Mouse (Mus musculus) adipocyte (in vitro differentiated cells): Measurements from ENCODE around the gene Lrriq3.

ENCODE experiments used
- DNase-seq: peaks from one replicate; pipeline ENCODE4 v3.0.0-alpha.2; 2016; ENCODE audit warnings: low spot score

The Lrriq3 gene

DNA sequence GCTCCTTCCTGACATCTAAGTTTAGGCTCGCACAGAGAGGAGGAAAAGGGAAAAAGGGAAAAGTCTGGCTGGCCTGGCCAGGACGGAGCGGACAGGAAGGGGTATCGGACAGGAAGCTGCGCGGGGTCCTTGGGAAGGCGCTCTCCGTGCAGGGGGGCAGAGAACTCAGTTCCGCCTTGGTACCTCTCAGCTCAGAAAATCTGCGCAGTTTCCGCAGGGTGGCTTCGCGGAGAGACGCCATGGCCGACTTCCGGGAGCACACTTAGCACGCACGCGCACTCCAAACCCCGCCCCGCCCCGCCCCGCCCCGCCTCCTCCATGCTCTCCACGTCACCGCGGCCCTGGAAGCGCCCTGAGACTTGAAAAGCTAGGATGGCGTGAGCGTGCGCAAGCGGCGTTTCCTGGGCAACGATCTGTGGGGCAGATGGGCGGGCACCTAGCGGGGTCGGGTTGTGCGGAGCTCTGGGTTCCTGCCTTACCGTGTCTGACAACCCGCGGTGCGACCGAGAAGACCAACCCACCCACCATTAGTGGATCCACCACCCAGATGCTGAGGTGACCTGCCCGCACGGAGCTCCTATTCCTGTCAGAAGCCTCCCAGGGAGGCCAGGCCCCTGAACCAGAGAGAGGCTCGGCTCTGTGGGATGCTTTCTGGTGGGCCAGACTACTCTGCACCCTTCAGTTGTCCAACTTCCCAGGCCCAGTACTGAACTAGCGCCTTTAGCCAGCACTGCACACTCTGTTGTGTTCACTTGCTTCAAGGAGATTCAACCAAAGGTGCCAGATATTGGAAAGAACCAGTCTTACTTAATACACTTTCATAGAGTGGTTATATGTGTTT lies at the start of gene Lrriq3, which contains the start of gene Fpgt:
Lrriq3 (plus strand) TSS at position 319 of the 841 bp plus-strand sequence.
Fpgt (minus strand) TSS at position 288 of the 841 bp plus-strand sequence.
- peak; percentile 96 for DNase-seq

DNA sequence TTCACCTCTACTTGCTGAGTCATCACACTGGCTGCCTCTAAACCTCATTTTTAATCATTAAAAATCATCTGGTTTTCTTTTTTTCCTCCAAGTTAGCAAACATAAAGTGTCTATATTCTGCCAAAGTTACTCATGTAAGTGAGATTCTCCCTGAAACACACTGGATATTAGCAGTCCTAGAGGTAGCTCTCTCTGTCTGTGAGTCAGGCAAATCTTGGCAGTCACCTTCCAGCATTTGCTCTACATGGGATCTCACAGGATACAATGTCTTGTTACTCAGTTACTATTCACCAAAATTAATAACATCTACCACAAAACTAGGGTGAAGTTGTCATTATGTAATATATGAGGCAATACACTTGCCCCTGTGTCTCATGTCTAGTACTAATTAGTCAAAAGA lies 41.2 kb upstream of the Lrriq3 start:
- DNase-seq: peak; percentile 55

DNA sequence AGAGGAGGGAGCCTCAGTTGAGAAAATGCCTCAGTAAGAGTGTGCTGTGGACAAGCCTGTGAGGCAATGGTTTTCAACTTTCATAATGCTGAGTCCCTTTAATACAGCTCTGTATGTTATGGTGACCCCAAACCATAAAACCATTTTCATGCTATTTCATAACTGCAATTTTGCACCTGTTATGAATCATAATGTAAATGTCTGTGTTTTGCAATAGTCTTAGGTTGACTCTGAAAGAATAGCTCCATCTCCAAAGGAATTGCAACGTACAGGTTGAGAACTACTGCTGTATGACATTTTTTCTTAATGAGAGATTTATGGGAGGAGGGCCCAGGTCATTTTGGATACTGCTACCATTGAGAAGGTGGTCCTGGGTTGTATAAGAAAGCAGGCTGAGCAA lies 40.0 kb upstream of the Lrriq3 start:
- no peak for DNase-seq

DNA sequence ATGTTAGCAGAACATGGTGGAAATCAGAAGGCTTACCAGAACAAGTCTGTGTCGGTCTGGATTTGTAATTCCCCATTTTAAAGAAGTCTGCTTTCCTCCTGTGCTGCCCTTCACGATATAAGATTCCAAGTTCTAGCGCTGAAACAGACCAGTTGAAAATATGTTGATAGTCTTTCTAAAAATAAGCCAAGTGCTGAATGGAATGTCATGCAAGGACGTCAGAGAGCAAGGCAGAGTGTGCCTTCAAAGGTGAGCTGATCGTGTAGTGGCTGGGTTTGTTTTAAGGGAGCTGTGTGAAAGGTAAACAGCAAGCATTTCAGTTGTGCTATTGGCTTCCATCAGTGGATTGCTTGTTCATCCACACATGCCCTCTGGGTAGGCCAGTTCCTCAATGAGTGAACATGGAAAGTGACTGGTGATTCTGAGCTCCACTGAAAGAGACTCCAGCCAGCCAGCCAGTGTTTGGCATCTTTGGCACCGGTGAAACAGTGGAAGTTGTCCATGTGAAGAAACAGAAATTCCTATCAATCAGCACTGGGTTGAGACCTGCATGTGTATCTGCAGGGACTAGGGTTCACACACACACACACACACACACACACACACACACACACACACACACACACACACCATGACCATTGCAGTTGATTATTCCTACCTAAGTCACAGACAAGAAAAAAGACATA lies 37.9 kb upstream of the Lrriq3 start, which contains the start of gene Tnni3k:
Tnni3k (minus strand) TSS at position 177 of the 686 bp plus-strand sequence.
- peak; percentile 24 for DNase-seq

DNA sequence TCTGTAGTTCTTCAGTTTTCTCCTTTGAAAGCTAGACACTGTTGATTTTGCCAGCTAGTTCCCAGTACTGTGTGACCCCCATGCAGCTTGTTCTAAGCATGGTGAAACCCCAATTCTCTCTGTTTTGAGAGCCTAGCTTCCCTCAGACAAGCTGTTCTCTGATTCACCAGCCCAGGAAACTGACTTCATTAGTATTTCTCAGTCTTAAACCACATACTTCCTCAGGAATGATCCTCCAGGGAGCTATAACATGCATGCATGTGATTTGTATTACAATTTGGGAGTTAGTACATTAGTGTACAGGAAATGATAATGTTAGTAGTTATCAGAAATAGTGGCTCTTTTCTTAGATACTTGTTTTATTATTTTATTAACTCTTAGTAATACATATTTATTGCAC lies 36.6 kb upstream of the Lrriq3 start:
- no peak for DNase-seq

DNA sequence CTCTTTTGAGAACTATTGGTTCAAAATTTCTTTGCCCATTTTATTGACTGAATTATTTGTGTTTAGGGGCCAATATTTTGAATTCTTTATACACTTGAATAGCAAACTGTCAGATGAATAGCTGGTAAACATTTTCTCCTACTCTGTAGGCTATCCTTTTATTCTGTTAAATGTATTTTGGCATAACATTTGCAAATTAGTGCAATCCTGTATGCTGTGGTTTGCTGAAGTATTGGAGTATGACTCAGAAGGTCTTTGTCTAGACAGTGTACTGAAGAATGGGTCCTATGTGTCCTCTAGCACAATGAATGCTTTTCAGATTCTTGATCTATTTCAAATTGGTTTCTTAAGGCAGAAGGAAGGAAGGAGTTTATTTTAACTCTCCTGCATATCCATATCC lies 35.7 kb upstream of the Lrriq3 start:
- DNase-seq: no peak

DNA sequence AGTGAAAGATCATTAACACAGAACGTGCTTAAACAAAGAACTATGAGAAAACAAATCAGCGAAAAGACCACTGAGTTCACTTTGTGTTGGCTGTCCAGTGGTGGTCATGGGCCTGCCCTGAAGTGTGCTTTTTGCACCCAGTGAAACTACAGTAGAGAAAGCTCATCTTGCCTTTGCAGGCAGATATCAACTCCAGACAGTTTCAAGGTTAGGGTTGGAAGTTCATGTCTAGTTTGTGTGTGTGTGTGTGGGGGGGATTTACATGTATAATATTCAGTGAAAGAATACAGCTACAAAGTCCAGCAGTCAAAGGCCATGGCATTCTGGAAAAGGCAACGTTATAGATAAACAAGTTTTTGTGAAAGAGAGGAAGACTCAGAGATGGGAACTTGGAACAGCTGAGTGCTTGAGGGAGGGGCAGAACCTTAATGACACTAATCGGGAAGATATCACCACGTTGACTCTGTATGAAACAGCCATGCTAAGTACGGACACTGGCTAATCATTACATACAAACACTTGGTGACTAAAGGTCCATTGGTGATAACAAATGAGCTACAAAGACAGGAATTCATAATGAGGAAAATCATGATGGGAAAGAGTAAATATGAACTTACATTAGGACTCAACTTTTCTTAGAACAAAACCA lies 34.3 kb upstream of the Lrriq3 start:
- no peak for DNase-seq

DNA sequence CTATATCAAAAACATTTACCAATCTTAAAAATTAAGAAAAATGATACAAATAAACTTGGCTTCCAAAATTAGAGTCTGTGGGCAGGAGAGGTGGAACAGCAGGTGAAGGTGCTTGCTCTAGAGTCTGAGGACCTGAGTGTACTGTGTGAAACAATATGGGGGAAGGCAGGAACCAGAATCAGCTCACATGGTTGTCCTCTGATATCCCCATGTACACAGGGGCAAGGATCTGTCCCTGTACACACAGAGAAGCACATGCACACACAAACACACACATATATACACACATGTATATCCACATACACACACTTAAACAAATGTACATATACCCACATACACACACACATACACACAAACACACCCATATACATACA lies 33.8 kb upstream of the Lrriq3 start:
- DNase-seq: no peak

DNA sequence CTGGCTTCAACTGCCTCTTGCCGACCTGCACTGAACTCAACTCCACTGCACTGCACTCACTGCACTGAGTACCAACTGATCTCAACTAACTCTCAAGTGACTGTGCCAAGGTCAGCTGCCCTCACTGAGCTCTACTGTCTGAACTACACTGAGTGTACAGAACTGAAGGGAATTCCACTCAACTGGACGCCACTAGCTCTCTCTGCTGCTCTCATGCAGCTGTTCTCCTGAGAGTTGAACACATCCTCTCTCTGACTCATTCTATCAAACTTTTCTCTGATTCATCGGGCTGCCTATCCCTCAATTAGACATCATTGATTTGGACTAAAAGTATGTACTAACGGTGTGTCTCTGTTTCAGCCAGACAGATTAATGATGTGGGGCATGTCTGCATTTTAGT lies 15.3 kb upstream of the Lrriq3 start:
- no peak for DNase-seq

DNA sequence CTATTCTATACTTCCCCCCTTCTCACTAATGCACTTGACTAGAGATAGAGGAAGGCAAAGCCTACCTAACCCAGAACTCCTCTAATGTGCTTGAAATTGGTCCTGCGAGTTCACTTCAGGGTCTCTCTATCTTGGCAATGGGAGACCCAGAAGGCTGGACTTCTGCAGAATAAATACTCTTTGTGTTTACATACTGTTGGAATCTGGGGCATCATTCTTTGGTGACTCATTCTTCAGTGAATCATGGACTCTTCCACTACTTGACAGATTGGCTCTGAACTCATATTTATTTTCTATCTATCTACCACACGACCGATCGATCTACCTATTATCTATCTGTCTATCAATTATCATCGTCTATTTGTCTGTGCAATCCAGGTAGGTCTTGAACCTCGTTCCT lies 1.2 kb upstream of the Lrriq3 start:
- DNase-seq: no peak

DNA sequence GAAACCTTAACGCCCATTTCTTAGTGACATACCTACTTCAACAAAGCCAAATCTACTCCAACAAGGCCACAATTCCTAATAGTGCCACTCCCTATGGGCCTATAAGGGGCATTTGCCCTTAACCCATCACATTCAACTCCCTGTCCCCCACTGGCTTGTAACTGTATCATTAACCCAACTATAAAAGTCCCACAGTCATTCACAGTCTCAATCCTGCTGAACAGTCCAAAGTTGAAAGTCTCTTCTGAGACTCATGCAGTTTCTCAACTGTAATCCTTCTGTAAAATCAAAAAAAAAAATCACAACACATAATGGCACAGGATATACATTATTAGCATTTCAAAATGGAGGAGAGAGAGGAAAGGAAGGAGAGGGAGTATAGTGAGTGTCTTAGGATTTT lies 6.0 kb downstream of the Lrriq3 start:
- no peak for DNase-seq

DNA sequence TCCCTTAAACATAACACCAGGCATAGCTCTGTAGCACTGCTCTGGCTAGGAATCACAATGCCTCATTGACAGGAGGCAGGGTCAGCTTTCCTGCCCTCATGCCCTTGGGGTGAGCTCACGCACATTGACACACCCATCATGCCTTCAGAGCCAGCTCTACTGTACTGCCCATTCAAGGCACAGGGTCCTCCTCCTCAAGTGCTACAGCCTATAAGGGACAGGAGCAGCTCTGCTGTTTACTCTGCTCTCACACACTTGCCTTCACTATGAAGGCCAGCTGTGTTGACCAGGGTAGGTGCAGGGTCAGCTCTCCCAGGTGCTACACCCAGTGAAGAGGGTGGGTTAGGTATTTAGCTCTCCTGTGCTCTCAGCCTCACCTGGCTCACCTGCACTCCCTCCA lies 12.7 kb downstream of the Lrriq3 start:
- DNase-seq: no peak

DNA sequence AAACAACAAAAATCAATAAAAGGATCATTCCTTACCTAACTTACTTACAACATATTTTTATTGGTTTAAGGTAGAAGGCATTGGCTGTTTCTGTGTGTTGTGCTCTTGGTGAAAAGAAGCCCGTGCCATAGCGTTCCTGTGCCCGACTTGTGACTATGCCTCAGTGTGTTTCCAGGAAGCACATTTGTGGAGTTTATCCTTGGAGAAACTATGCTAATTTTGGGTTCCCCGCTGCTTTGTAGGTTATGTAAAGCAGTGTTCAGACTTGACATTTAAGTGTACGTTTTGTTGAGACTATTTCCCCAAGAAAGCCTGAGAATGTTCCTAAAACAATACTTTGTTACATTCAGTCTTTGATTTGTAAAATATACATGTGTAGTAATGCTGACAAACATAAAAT lies 44.5 kb downstream of the Lrriq3 start:
- DNase-seq: no peak

DNA sequence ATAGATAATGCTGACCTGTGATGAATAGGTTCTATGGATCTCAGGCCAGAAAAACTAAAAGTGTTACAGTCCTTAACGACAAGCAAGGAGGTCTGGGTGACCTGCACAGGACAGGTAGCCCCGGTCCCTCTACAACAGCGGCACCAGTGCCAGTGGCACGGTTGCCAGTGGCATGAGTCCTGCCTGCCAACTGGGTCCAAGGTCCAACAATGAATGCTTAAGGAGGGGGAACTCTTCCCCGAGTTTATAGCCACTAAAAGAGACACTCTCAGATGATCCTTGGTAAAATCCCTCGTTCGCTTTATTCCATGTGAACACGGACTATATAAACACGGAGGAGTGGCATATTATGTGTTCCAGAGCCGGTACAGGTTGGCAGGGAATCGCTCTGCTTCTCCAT lies 47.8 kb downstream of the Lrriq3 start:
- no peak for DNase-seq

DNA sequence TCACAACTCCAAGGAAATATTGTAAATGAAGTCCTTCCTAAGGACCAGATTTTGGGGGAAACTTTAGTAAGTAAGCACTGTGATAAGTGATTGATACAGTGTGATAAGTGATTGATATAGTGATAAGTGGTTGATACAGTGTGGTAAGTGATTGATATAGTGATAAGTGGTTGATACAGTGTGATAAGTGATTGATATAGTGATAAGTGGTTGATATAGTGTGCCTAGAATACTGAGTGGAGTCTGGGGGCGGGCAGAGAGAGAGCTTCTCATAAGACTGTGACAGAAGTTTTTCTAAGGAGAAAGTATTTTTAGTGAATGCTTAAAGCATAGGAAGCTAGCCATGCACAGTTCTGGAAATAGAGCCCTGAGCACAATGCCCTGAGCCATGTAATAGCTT lies 51.1 kb downstream of the Lrriq3 start:
- DNase-seq: no peak

DNA sequence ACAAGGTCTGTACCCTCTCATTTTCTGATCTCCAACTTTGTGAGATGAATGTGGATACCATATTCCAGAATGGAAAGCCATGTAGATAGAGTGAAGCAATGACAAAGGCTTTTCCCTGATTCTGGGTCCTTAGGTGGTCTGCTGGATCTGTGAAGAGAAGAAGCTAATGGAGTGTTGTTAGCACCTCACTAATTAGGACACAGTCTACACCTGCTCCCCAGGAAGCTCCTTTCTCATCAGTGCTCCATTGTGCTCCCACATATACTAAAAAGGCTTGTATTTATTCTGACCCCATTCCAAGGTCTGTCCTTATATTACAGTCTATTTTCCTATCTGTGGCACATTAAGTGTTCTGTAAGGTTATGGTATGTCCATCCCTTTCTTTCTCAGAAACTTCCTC lies 68.6 kb downstream of the Lrriq3 start:
- no peak for DNase-seq

DNA sequence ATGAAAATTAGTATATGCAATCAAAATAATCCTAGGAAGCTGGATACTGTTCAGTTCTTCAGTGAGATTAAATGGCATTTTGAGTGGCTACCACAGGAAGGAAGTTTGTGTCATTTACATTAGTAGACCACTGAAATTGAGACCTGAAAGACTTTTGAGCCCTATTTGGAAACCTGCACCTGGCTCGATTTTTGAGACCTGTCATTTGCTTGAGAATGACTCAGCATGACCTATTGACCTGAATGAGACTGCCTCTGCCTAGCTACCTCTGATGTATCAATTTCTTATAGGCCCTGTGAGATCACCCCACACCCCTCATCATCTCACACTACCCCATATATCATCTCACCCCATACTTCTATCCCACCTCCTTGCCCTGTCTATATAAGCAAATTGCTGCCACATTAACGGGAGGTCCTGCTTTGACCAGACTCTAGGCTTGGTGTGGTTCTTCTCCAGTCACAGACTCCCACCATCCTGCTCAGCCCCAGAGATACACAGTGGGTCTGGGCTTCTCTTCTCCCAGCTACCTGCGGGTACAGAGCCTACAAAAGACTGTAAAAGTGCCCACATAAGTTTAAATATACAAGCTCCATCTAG lies 87.2 kb downstream of the Lrriq3 start:
- DNase-seq: no peak

DNA sequence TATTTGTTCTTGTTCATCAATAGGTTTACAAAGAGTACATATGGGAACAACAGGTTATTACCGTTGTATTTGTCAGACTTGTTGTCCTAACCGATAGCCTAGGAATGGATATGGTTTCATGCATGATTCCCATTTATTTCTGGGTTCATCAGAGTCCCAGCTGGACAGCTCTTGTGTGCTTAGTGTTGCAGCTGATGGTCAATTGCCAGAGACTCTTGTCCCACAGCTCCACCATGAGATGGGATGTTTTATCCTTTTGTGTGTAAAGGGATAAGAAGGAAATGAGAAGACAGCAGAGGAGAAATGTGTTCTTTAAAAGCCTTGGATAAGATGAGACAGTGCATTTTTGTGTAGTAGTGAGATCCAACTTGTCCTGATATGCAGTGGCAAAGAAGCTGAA lies 93.2 kb downstream of the Lrriq3 start:
- DNase-seq: peak; percentile 54

DNA sequence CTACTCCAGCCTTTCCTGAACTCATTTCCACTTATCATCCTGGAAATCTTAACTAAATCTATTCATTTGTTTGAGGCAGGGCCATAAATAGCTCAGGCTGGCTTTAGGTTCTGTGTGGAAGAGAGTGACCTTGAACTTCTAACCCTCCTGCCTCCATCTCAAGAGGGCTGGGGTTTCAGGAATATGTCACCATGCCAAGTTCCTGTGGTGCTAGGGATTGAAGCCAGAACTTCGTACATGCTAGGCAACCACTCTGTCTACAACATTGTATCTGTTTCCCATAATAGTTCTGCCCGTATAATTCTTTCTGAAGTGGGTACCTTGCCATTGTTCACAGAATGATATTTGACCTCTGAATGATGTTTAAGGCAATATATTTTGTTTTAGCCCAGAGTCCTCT lies 95.6 kb downstream of the Lrriq3 start:
- no peak for DNase-seq

DNA sequence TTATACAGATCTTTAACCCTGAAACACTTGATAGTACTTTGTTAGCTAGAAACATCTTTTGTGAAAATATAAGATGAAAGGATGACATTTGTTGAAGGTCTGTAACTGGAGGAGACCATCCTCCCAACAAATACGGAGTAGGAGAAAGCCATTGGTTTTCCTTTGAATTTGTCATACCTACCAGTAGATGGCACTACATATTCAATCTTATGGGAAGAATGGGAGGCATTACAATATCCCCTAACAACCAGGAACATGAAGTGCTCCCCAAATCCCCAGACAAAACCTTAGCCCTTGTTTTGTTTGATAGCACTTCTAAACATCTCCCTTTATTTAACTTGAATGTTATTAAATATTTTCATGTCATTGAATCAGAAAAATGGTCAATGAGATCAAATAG lies 141.7 kb downstream of the Lrriq3 start:
- peak; percentile 51 for DNase-seq

DNA sequence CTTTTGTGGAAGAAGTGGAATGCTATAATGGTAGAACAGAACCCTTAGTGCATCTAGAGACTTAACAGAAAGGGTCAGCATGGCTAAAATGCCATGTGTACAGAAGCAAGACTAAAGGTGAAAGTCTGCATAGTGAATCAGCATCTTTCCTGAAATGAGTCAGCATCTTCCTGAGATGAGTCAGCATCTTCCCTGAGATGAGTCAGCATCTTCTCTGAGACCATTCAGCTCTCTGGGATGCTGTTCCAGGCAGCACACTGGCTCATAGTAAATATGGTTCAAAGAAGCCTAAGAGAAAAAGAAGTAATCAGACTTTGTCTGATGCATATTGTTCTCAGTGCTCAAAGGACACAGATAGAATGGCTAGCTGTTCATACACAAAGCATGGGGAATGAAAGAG lies 142.3 kb downstream of the Lrriq3 start:
- DNase-seq: no peak
